Mouse (Mus musculus) common myeloid progenitor, adult 5-6 weeks (primary cell): ENCODE measurements around the gene Dbil5. TPM values are rescaled to one million over a fixed set of nuclear protein-coding genes. Genes with fewer than 3 reads are reported as not detected.
A peak's percentile ranks its signal among the peaks of the same experiment; 100 is the strongest.
"Not testable (repeated sequence)": the region's sequence is repeated elsewhere in the genome, so short reads cannot be mapped to it uniquely, and the experiment has no call there.

Source experiments
- ATAC-seq: replicated peaks from 2 replicates; pipeline ENCODE4 v1.8.0; 2016; ENCODE audit warnings: low read depth, mild to moderate bottlenecking, moderate TSS enrichment, inconsistent platforms; ENCODE audit not compliant: poor library complexity, severe bottlenecking
- total RNA-seq: library from RNA; stranded (forward); fragments of 200-1000, 187-1606 nt; gene quantifications from 2 replicates; pipeline ENCODE4 v1.2.3, GENCODE M21; 2017

Gene Dbil5
- total RNA-seq = not detected in 2 replicates

- peak; percentile 99 for ATAC-seq
These were observed at the start of gene Dbil5, which contains the start of gene Gemin4 for GRCm38 (mm10) chr11:76217390-76217800. Dbil5 (plus strand) TSS chr11:76217608. Gemin4 (minus strand) TSS chr11:76217664.

- ATAC-seq = no peak
These were observed 48.4 kb upstream of the Dbil5 start for GRCm38 (mm10) chr11:76168976-76169375.

- no peak for ATAC-seq
These were observed 47.2 kb upstream of the Dbil5 start for GRCm38 (mm10) chr11:76170207-76170606.

- peak; percentile 48 for ATAC-seq
These were observed 38.5 kb upstream of the Dbil5 start for GRCm38 (mm10) chr11:76178726-76179494.

GRCm38 (mm10) chr11:76179495-76180145 is 37.8 kb upstream of the Dbil5 start, which contains the start of the genes Vps53 and Fam57a:
Vps53 (minus strand) TSS chr11:76179647.
Fam57a (plus strand) TSS chr11:76179671.
- peak; percentile 89 for ATAC-seq

- no peak for ATAC-seq
These were observed 37.3 kb upstream of the Dbil5 start for GRCm38 (mm10) chr11:76180146-76180540.

- ATAC-seq = no peak
These were observed 33.7 kb upstream of the Dbil5 start for GRCm38 (mm10) chr11:76183745-76184144.

GRCm38 (mm10) chr11:76186908-76187307 is 30.5 kb upstream of the Dbil5 start:
- ATAC-seq = no peak

GRCm38 (mm10) chr11:76196275-76196976 is 21.0 kb upstream of the Dbil5 start:
- ATAC-seq = no peak

GRCm38 (mm10) chr11:76196977-76197469 is 20.4 kb upstream of the Dbil5 start:
- ATAC-seq = no peak

- peak; percentile 88 for ATAC-seq
These were observed 15.4 kb upstream of the Dbil5 start for GRCm38 (mm10) chr11:76201761-76202674.

- no peak for ATAC-seq
These were observed 10.6 kb upstream of the Dbil5 start for GRCm38 (mm10) chr11:76206793-76207192.

GRCm38 (mm10) chr11:76210228-76210985 is 7.0 kb upstream of the Dbil5 start:
- no peak for ATAC-seq

- ATAC-seq = not testable (repeated sequence)
These were observed 5.8 kb upstream of the Dbil5 start for GRCm38 (mm10) chr11:76211595-76211994.

- ATAC-seq = no peak
These were observed 3.6 kb upstream of the Dbil5 start for GRCm38 (mm10) chr11:76213841-76214240.

GRCm38 (mm10) chr11:76215011-76215410 is 2.4 kb upstream of the Dbil5 start:
- no peak for ATAC-seq

GRCm38 (mm10) chr11:76216049-76216540 is 1.3 kb upstream of the Dbil5 start:
- ATAC-seq = no peak

- no peak for ATAC-seq
These were observed 573 bp upstream of the Dbil5 start for GRCm38 (mm10) chr11:76216681-76217389.
